Comparison of ENCODE assay signal across 9 mouse cellular contexts in genomic region chr12:108902940-108903339, GRCm38 (mm10). TPM values are rescaled to one million over a fixed set of nuclear protein-coding genes. Genes with fewer than 3 reads are reported as not detected.
DNase-seq lines count a peak whose midpoint lies in the region; ATAC-seq lines count a peak whose summit lies in the region.
"Had no signal": no experiment of that assay in that cellular context is flagged by ENCODE, and none has a peak within 500 bp of the region (broad histone marks: within the 10 kb centered on the region; RNA-seq: fewer than 3 reads in every experiment).

No protein-coding gene starts in this region.

- H3K27me3 ChIP-seq in forebrain, embryonic 15.5 days, result no peaks in the 10 kb centered on the region
- no peaks in the 10 kb centered on the region for H3K27me3 ChIP-seq in hindbrain, embryonic 13.5 days
- no peaks in the 10 kb centered on the region for H3K27me3 ChIP-seq in midbrain, embryonic 13.5 days

- H3K27ac ChIP-seq in forebrain, embryonic 15.5 days (replicated peaks), result no peak overlapping the region
- no peak overlapping the region for H3K27ac ChIP-seq in hindbrain, embryonic 13.5 days
- H3K27ac ChIP-seq in midbrain, embryonic 13.5 days, result no peak overlapping the region
- H3K27ac ChIP-seq: embryonic facial prominence, embryonic 15.5 days had no signal

- H3K4me3 ChIP-seq in forebrain, embryonic 15.5 days, result no peak overlapping the region
- H3K4me3 ChIP-seq in hindbrain, embryonic 13.5 days, result no peak overlapping the region
- H3K4me3 ChIP-seq in midbrain, embryonic 13.5 days (replicated peaks), result no peak overlapping the region
- H3K4me3 ChIP-seq: embryonic facial prominence, embryonic 15.5 days had no signal

- no peak overlapping the region for H3K4me2 ChIP-seq in forebrain, embryonic 15.5 days (replicated peaks)
- H3K4me2 ChIP-seq in hindbrain, embryonic 13.5 days, result no peak overlapping the region
- no peak overlapping the region for H3K4me2 ChIP-seq in midbrain, embryonic 13.5 days (replicated peaks)
- H3K4me2 ChIP-seq: embryonic facial prominence, embryonic 15.5 days had no signal

- no peaks in the 10 kb centered on the region for H3K36me3 ChIP-seq in forebrain, embryonic 15.5 days
- peaks cover 6% of the 10 kb centered on the region for H3K36me3 ChIP-seq in hindbrain, embryonic 13.5 days
- peaks cover 7% of the 10 kb centered on the region for H3K36me3 ChIP-seq in midbrain, embryonic 13.5 days
- H3K36me3 ChIP-seq: embryonic facial prominence, embryonic 15.5 days had no signal

- H3K9me3 ChIP-seq in forebrain, embryonic 15.5 days, result no peaks in the 10 kb centered on the region
- no peaks in the 10 kb centered on the region for H3K9me3 ChIP-seq in hindbrain, embryonic 13.5 days
- no peaks in the 10 kb centered on the region for H3K9me3 ChIP-seq in midbrain, embryonic 13.5 days
- H3K9me3 ChIP-seq: embryonic facial prominence, embryonic 15.5 days had no signal

- DNase-seq in ovary, postnatal 36 days (ENCODE audit: low spot score), result peak; percentile 44
- no peak for DNase-seq in ovary, postnatal 10 days (ENCODE audit: low spot score)
- peak; percentile 52 for DNase-seq in c-Kit-positive CD71-positive TER-119-negative erythroid progenitor cells, embryonic 14.5 days (ENCODE audit: low read depth)
- DNase-seq in left cerebral cortex, postnatal 36 days (ENCODE audit: low spot score in 2 of 2), result peak; percentile 74 to 82
- DNase-seq in spleen, postnatal 10 days (ENCODE audit: low spot score in 2 of 2), result peak; percentile 44 to 73

- intact Hi-C loops in left cerebral cortex, postnatal 36 days (cut with DNase I), result loop anchor here (2.0 to 10.0 kb wide), 5 partner anchors 489 to 1496 kb away; partner anchors contain the start of gene Rtl1

- WGBS in forebrain, embryonic 15.5 days, result 16% methylated on average over 8 of the region's 8 CpGs
- whole genome bisulfite sequencing in hindbrain, embryonic 13.5 days, result 13% methylated on average over 8 of the region's 8 CpGs
- 16% methylated on average over 8 of the region's 8 CpGs for WGBS in midbrain, embryonic 13.5 days

- peaks cover 29% of the 10 kb centered on the region for H3K4me1 ChIP-seq in forebrain, embryonic 15.5 days
- H3K4me1 ChIP-seq in hindbrain, embryonic 13.5 days (replicated peaks), result peaks cover 41% of the 10 kb centered on the region
- H3K4me1 ChIP-seq in midbrain, embryonic 13.5 days (replicated peaks), result peaks cover 44% of the 10 kb centered on the region

- no peak overlapping the region for H3K9ac ChIP-seq in forebrain, embryonic 15.5 days (replicated peaks)
- no peak overlapping the region for H3K9ac ChIP-seq in hindbrain, embryonic 13.5 days
- no peak overlapping the region for H3K9ac ChIP-seq in midbrain, embryonic 13.5 days (replicated peaks)
- H3K9ac ChIP-seq: embryonic facial prominence, embryonic 15.5 days had no signal

- ATAC-seq in forebrain, embryonic 15.5 days (replicated peaks), result peak; percentile 33; the same call in 1 of the 2 replicates
- 0 out of 2 replicates have a peak, but pooled peaks have one; percentile 39 for ATAC-seq in hindbrain, embryonic 13.5 days (ENCODE audit: low FRiP score)
- ATAC-seq in midbrain, embryonic 13.5 days, result peak; percentile 40; the same call in 1 of the 2 replicates

RNA-seq across cellular contexts. Expression of gene Wars, which starts 9.0 kb away (rescaled TPM):
- polyA plus RNA-seq in forebrain, embryonic 15.5 days (2015; fragmentation: Nextera tagmentation; extraction: Ambion mirVana), result 104 and 107 TPM in 2 replicates
- 102 and 106 TPM in 2 replicates for polyA plus RNA-seq in hindbrain, embryonic 13.5 days (2015; fragmentation: Nextera tagmentation; extraction: Ambion mirVana)
- total RNA-seq in left cerebral cortex, postnatal 36 days (2021), result 10 to 100 TPM; 84.2 to 96.1 TPM
- 107 and 108 TPM in 2 replicates for polyA plus RNA-seq in midbrain, embryonic 13.5 days (2015; fragmentation: Nextera tagmentation; extraction: Ambion mirVana)

RNA-seq across cellular contexts. Expression of gene Wdr25, which starts 9.5 kb away (rescaled TPM):
- 6.4 and 9.5 TPM in 2 replicates for polyA plus RNA-seq in forebrain, embryonic 15.5 days (2015; fragmentation: Nextera tagmentation; extraction: Ambion mirVana)
- polyA plus RNA-seq in hindbrain, embryonic 13.5 days (2015; fragmentation: Nextera tagmentation; extraction: Ambion mirVana), result 6.6 and 8.5 TPM in 2 replicates
- 10 to 100 TPM in 1 of 2 experiments, 1 to 10 TPM in 1; 8.2 to 11.5 TPM for total RNA-seq in left cerebral cortex, postnatal 36 days (2021)
- 6.2 and 9.1 TPM in 2 replicates for polyA plus RNA-seq in midbrain, embryonic 13.5 days (2015; fragmentation: Nextera tagmentation; extraction: Ambion mirVana)
